Mouse (Mus musculus): ENCODE data around the gene Higd1a.

Higd1a gene

GRCm38 (mm10) chr9:121880840-121881239 lies 22.7 kb upstream of the Higd1a start:
- DNase-seq (ENCODE audit: low spot score in 2 of 2) = peak; percentile 25 to 75

GRCm38 (mm10) chr9:121877052-121877740 lies 19.0 kb upstream of the Higd1a start:
- DNase-seq (ENCODE audit: low spot score in 2 of 2) = peak in 1 of 2 experiments; percentile 84

- no peak for DNase-seq (ENCODE audit: low spot score in 2 of 2)
These were observed 15.4 kb upstream of the Higd1a start for GRCm38 (mm10) chr9:121873578-121873977.

- DNase-seq (ENCODE audit: low spot score in 2 of 2) = no peak
These were observed 14.0 kb upstream of the Higd1a start for GRCm38 (mm10) chr9:121872062-121872683.

- no peak for DNase-seq (ENCODE audit: low spot score in 2 of 2)
These were observed 11.9 kb upstream of the Higd1a start for GRCm38 (mm10) chr9:121869973-121870515.

- DNase-seq (ENCODE audit: low spot score in 2 of 2) = no peak
These were observed 11.3 kb upstream of the Higd1a start for GRCm38 (mm10) chr9:121869432-121869831.

GRCm38 (mm10) chr9:121868236-121868635 lies 10.1 kb upstream of the Higd1a start:
- DNase-seq (ENCODE audit: low spot score in 2 of 2) = no peak

- no peak for DNase-seq (ENCODE audit: low spot score in 2 of 2)
These were observed 9.5 kb upstream of the Higd1a start for GRCm38 (mm10) chr9:121867632-121868031.

GRCm38 (mm10) chr9:121865425-121866008 lies 7.4 kb upstream of the Higd1a start:
- DNase-seq (ENCODE audit: low spot score in 2 of 2) = no peak

GRCm38 (mm10) chr9:121864837-121865236 lies 6.7 kb upstream of the Higd1a start:
- no peak for DNase-seq (ENCODE audit: low spot score in 2 of 2)

GRCm38 (mm10) chr9:121860921-121861320 lies 2.8 kb upstream of the Higd1a start:
- no peak for DNase-seq (ENCODE audit: low spot score in 2 of 2)

GRCm38 (mm10) chr9:121859345-121859744 lies 1.2 kb upstream of the Higd1a start:
- no peak for DNase-seq (ENCODE audit: low spot score in 2 of 2)

- peak; percentile 93 to 97 for DNase-seq (ENCODE audit: low spot score in 2 of 2)
These were observed 549 bp downstream of the Higd1a start for GRCm38 (mm10) chr9:121857474-121858152.

GRCm38 (mm10) chr9:121856649-121857416 lies 1.3 kb downstream of the Higd1a start:
- peak in 1 of 2 experiments; percentile 20 for DNase-seq (ENCODE audit: low spot score in 2 of 2)

GRCm38 (mm10) chr9:121854246-121854645 lies 3.9 kb downstream of the Higd1a start:
- DNase-seq (ENCODE audit: low spot score in 2 of 2) = no peak

GRCm38 (mm10) chr9:121847842-121848241 lies 10.3 kb downstream of the Higd1a start:
- DNase-seq (ENCODE audit: low spot score in 2 of 2) = no peak

- no peak for DNase-seq (ENCODE audit: low spot score in 2 of 2)
These were observed 11.0 kb downstream of the Higd1a start for GRCm38 (mm10) chr9:121847138-121847537.

- DNase-seq (ENCODE audit: low spot score in 2 of 2) = no peak
These were observed 11.5 kb downstream of the Higd1a start for GRCm38 (mm10) chr9:121846526-121847118.

- DNase-seq (ENCODE audit: low spot score in 2 of 2) = no peak
These were observed 15.2 kb downstream of the Higd1a start for GRCm38 (mm10) chr9:121842914-121843313.

GRCm38 (mm10) chr9:121839622-121839965 lies 18.6 kb downstream of the Higd1a start:
- no peak for DNase-seq (ENCODE audit: low spot score in 2 of 2)

Data from left cerebral cortex, adult 9 months (tissue).